Mouse (Mus musculus) lung, embryonic 16.5 days (tissue): ENCODE results near the gene Dppa1. TPM values are rescaled to one million over a fixed set of nuclear protein-coding genes. Genes with fewer than 3 reads are reported as not detected.

Source experiments
- ATAC-seq: fragments of 200-750 bp; cut with Nextera tagmentation; 2 replicates; pipeline ENCODE4 v1.8.0; 2017; ENCODE audit warnings: low read depth, mild to moderate bottlenecking, moderate library complexity
- H3K27ac ChIP-seq: fragments of 300-500 bp; sonication (generic); 2 replicates; pipeline ENCODE4 v1.5.1; 2014; ENCODE audit warnings: mild to moderate bottlenecking, control low read depth, low read length
- H3K27me3 ChIP-seq: fragments of 300-500 bp; sonication (generic); 2 replicates; pipeline ENCODE4 v1.6.1; 2014; ENCODE audit warnings: low read depth, low read length, mixed read lengths; ENCODE audit not compliant: control insufficient read depth, insufficient read depth
- H3K36me3 ChIP-seq: fragments of 300-500 bp; sonication (generic); 2 replicates; pipeline ENCODE4 v1.6.1; 2014; ENCODE audit warnings: low read length; ENCODE audit not compliant: control insufficient read depth, insufficient read depth
- H3K4me1 ChIP-seq: fragments of 300-500 bp; sonication (generic); replicated peaks from 2 replicates; pipeline ENCODE4 v1.6.1; 2014; ENCODE audit warnings: low read length, mixed read lengths; ENCODE audit not compliant: control insufficient read depth, insufficient read depth
- H3K4me2 ChIP-seq: fragments of 300-500 bp; sonication (generic); 2 replicates; pipeline ENCODE4 v1.6.1; 2014; ENCODE audit warnings: low read depth, low read length, control low read depth
- H3K4me3 ChIP-seq: fragments of 300-500 bp; sonication (generic); 2 replicates; pipeline ENCODE4 v1.5.1; 2014; ENCODE audit warnings: mild to moderate bottlenecking, low read length, control low read depth
- H3K9ac ChIP-seq: fragments of 300-500 bp; sonication (generic); 2 replicates; pipeline ENCODE4 v1.6.1; 2014; ENCODE audit warnings: low read length, control low read depth
- H3K9me3 ChIP-seq: fragments of 300-500 bp; sonication (generic); 2 replicates; pipeline ENCODE4 v1.6.1; 2016; ENCODE audit warnings: low read length; ENCODE audit not compliant: control insufficient read depth
- WGBS: fragments of 180-500 bp; shearing (Covaris S2); extraction: QIAGEN DNeasy Blood & Tissue Kit; methylation state at CpG from one replicate; pipeline ENCODE4 v1.1.7; 2014; 5-methylcytosine and 5-hydroxymethylcytosine counted together
- polyA plus RNA-seq: library from polyadenylated mRNA; unstranded; fragments of >200 nt; fragmentation: Nextera tagmentation; extraction: Ambion mirVana; gene quantifications from 2 replicates; pipeline ENCODE4 v1.2.1, GENCODE M21; 2015

Dppa1 gene
- polyA plus RNA-seq, 1 experiment from 2014 or later, result not detected

DNA sequence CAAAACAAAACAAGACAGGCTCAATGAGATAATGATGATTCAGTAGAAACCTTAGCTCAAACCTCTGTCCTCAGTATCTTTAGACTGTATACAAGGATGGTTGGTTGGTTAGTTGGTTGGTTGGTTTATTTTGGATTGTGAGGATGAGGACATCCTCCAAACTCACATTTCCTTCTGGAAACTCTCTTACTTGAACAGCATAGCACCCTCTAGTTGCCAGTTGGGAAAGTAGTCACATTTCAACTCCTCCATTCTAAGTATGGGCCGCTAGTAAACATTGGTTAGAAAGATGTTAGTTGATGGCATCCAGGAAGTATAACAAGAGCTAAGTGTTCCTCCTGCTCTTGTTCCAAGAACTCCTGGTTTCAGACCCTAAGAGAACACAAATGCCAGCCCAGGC, 60.0 kb downstream of the Dppa1 start:
- Histone ChIP-seq H3K9me3 (no peaks in the 10 kb centered on the region), H3K4me3 (no peak overlapping the region), H3K36me3 (no peaks in the 10 kb centered on the region), H3K4me1 (0 out of 2 replicates have a peak, but pooled peaks cover 4% of the 10 kb centered on the region), H3K9ac (no peak overlapping the region), H3K27ac (no peak overlapping the region), H3K4me2 (no peak overlapping the region), H3K27me3 (no peaks in the 10 kb centered on the region)
- WGBS, result 70% methylated on average over 1 of the region's 1 CpGs
- ATAC-seq, result no peak

DNA sequence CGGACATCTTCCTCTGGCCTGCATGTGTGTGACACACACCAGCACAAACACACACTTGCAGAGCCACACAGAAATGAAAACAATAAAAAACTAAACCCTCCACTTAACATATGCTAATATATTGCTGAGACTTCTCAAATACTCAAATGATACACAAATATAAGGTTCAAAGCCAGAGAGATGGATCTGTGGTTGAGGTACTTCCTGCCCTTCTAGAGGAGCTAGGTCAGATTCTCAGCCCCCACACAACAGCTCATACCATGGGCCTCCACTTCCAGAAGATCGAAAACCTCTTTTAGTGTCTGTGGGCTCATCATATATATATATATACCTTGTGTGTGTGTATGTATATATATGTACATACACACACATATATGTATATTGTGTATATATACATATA, 63.1 kb downstream of the Dppa1 start:
- 89% methylated on average over 2 of the region's 2 CpGs for WGBS
- Histone ChIP-seq H3K27ac (no peak overlapping the region), H3K27me3 (no peaks in the 10 kb centered on the region), H3K4me2 (no peak overlapping the region), H3K4me3 (no peak overlapping the region), H3K9me3 (no peaks in the 10 kb centered on the region), H3K4me1 (0 out of 2 replicates have a peak, but pooled peaks cover 4% of the 10 kb centered on the region), H3K9ac (no peak overlapping the region), H3K36me3 (no peaks in the 10 kb centered on the region)
- ATAC-seq, result no peak

DNA sequence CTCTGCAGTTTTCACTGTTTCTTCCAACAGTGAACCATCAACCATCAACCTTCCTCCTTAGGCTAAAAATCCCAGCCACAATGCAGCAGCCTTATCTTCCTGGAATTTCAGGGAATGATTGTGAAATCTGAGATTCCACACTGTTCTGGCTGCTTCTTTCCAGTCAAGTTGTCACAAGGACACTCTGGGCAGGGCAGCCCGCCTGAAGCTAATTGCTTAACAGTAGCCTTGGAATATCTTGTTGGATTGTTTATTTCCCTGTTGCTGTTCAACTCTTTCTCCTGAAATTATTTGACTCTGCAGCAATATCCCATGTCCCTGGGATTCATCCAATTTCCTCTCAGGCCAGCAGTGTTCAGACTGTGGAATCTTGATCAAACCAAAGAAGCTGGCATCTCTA, 64.4 kb downstream of the Dppa1 start:
- no peak overlapping the region for H3K27ac ChIP-seq
- H3K9me3 ChIP-seq, result no peaks in the 10 kb centered on the region
- H3K36me3 ChIP-seq, result no peaks in the 10 kb centered on the region
- ATAC-seq, result no peak
- 0 out of 2 replicates have a peak, but pooled peaks cover 4% of the 10 kb centered on the region for H3K4me1 ChIP-seq
- 31% methylated on average over 1 of the region's 1 CpGs for WGBS
- no peaks in the 10 kb centered on the region for H3K27me3 ChIP-seq
- no peak overlapping the region for H3K4me3 ChIP-seq
- H3K9ac ChIP-seq, result no peak overlapping the region
- no peak overlapping the region for H3K4me2 ChIP-seq

DNA sequence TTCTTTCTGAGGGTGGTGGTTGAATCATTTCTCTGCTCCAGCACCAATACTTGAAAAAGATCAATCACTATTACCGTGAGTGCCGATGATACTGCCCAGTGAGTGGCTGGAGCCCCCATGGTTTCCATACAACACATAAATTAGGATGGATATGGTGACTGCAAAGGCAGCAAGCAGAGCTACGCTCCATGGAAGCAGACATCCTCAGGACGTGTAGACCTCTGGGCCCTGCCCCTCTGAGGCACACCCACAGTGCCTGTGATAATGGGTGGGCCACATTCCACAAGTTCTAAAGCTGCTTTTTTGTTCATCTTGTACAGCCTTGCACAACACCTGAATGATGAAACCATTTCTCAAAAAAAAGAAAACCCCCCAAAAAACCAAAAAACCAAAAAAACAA, 68.0 kb downstream of the Dppa1 start:
- WGBS, result 75% methylated on average over 4 of the region's 4 CpGs
- Histone ChIP-seq H3K27me3 (no peaks in the 10 kb centered on the region), H3K4me2 (no peak overlapping the region), H3K36me3 (no peaks in the 10 kb centered on the region), H3K9ac (no peak overlapping the region), H3K4me3 (no peak overlapping the region), H3K9me3 (no peaks in the 10 kb centered on the region), H3K4me1 (0 out of 2 replicates have a peak, but pooled peaks cover 4% of the 10 kb centered on the region), H3K27ac (no peak overlapping the region)
- ATAC-seq, result no peak

Other genes starting within 250 kb of the Dppa1 start
- gene Itk, start 239.7 kb downstream of the Dppa1 start, polyA plus RNA-seq, result 0.33 and 0.82 TPM in 2 replicates
- gene Fam71b, start 232.7 kb downstream of the Dppa1 start, polyA plus RNA-seq, result not detected in 2 replicates
- 62.3 and 65.6 TPM in 2 replicates for gene Med7, start 192.3 kb downstream of the Dppa1 start, polyA plus RNA-seq
- 0.09 and 0.20 TPM in 2 replicates for gene Havcr2, start 174.3 kb downstream of the Dppa1 start, polyA plus RNA-seq
- gene Gm12169, start 105.0 kb downstream of the Dppa1 start, polyA plus RNA-seq, result not detected in 2 replicates
- not detected in 2 replicates for gene BC053393, start 57.7 kb downstream of the Dppa1 start, polyA plus RNA-seq
- 0.93 TPM in 1 of 2 replicates, not detected in the other for gene Timd2, start 77.8 kb upstream of the Dppa1 start, polyA plus RNA-seq
- 2.1 and 2.5 TPM in 2 replicates for gene Havcr1, start 105.8 kb upstream of the Dppa1 start, polyA plus RNA-seq
- gene Timd4, start 181.5 kb upstream of the Dppa1 start, polyA plus RNA-seq, result 0.11 and 0.59 TPM in 2 replicates